Mouse (Mus musculus) monocyte, adult 5-6 weeks (primary cell): ENCODE measurements around the gene Tapbpl. TPM values are rescaled to one million over a fixed set of nuclear protein-coding genes. Genes with fewer than 3 reads are reported as not detected.
"Not testable (repeated sequence)": the region's sequence is repeated elsewhere in the genome, so short reads cannot be mapped to it uniquely, and the experiment has no call there.

Experiments
- ATAC-seq: fragments of 153-309, 156-312 bp; replicated peaks from 2 replicates; pipeline ENCODE4 v1.8.0; 2017; ENCODE audit warnings: mild to moderate bottlenecking; ENCODE audit not compliant: low TSS enrichment, insufficient number of reproducible peaks, severe bottlenecking, poor library complexity, low FRiP score
- total RNA-seq: library from RNA; stranded (forward); fragments of 200-1000, 200-491, 200-594 nt; gene quantifications from 3 replicates; pipeline ENCODE4 v1.2.3, GENCODE M21; 2017

Gene Tapbpl
- 32.5 to 50.2 TPM (median 35.0 TPM) in 3 replicates for total RNA-seq

DNA sequence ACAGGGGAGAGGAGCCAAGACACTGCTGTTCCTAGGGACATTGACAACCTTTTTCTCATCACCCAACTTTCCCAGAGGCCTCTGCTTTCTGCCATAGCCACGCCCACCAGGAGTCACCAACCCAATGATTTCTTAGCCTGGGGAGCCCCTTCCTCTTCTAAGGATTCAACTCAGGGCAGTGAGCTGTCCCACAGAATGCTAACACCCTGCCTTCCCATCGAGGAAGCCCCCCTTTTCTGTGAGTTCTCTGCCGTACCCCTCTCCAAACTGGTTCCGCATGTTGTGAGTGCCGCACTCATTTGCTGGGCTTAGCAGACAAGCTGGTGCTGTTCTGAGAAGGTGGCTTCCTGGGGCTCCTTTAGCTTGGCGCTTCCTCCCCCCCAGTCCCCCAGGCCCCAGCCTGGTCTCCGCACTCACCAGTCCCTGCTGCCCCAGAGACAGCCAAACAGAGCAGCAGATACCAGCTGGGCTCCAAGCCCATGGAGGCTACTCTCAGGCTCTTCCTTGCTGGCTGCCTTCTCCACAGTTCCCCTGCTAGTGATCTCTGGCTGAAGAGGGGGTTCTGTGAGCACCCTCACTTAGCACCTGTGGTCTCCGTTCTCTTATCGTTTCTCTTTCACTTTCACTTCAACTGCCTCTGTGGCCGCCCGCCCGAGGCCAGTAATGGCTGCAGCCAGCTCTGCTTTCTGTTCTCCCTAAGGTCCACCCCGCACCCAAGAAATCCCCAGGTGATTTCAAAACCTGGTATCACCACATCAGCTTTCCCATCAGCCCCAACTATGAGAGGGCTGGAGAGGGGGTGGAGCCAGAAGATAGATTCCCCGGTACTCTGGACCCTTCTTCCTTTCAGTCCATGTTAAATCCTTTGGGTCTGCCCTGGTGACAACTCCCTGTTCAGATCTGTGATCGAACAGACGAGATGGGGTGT, at the start of gene Tapbpl:
Gene Tapbpl (minus strand): TSS at position 744 of the 928 bp plus-strand sequence.
- ATAC-seq = peak; percentile 54

- ATAC-seq = peak; percentile 70
These were observed 48.1 kb upstream of the Tapbpl start for GRCm38 (mm10) chr6:125279729-125280128.

- no peak for ATAC-seq
These were observed 43.3 kb upstream of the Tapbpl start for GRCm38 (mm10) chr6:125274841-125275563.

DNA sequence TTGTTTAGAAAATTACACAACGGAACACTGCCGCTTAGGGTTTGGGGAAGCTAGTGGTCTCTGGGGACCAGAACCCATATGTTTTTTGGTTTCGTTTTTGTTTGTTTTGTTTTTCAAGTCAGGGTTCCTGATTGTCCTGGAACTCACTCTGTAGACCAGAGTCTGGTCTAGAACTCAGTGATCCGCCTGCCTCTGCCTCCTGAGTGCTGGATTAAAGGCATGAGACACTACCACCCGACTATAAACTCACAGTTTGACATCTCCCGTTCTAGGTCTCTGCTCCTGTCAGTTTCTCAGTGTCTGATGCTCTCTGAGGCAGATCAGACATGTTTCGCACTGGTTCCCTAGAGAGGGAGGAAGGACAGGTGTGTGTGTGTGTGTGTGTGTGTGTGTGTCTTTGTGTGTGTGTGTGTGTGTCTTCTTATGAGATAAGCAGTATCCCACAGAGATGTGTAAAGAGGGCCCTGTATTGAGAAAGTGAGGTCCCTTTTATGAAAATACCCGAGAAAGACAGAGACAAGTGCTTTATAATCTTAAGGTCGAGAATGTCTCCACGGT, 40.6 kb upstream of the Tapbpl start:
- ATAC-seq = no peak

- peak; percentile 97 for ATAC-seq
These were observed 40.0 kb upstream of the Tapbpl start for GRCm38 (mm10) chr6:125271455-125272227.

GRCm38 (mm10) chr6:125268799-125269198, 37.1 kb upstream of the Tapbpl start:
- no peak for ATAC-seq

DNA sequence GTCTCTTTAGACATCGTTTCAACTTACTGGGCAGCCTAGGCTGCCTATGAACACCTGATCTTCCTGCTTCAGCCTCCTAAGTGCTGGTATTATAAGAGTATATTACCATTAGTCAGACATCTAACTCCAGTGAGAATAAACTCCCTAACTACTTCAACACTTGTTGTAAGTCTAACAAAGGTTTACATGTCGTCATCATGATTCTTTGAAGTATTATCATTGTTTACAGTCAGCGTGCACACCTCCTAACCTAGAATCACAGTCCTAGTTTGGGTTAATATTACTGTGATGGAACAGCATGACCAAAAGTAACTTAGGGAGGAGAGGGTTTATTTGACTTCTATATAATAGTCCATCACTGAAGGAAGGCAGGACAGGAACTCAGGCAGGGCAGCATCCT, 35.8 kb upstream of the Tapbpl start:
- no peak for ATAC-seq

GRCm38 (mm10) chr6:125266600-125266999, 34.9 kb upstream of the Tapbpl start:
- ATAC-seq = not testable (repeated sequence)

- no peak for ATAC-seq
These were observed 34.4 kb upstream of the Tapbpl start for GRCm38 (mm10) chr6:125266091-125266490.

DNA sequence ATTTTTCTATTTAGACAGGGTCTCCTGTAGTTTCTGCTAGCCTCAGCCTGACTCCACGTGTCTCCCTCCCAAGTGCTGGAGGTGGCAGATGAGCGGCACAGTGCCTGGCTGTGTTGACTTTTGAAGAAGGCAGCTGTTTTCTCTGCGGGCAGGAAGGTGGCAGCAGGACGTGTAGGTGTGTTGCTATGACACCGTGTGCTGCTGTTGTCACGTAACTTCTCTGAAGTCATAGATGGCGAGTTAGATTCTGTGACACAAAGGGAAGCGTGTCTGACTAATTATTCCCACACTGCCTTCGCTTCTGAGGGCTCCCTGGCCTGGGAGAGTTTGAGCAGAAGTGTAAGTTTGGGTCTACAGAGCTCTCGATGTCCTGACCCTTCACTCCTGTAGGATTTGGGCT, 33.6 kb upstream of the Tapbpl start:
- peak; percentile 85 for ATAC-seq

DNA sequence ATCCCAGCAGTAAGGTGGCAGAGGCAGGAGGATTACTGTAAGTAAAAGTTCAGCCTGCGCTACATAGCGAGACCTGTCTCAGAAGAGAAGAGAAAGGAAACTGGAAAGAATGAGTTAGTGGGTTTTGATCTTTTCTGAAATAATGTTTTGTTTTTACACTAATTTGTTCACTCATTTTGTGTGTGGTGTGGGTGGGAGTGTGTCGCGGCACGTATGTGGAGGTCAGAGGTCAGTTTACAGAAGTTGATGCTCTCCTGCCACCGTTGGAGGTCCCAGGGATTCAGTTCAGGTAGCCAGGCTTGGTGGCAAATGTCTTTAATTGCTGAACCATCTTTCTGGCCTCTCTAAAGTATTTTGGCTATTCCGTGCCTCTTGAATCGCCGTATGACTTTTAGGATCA, 32.6 kb upstream of the Tapbpl start:
- ATAC-seq = no peak

DNA sequence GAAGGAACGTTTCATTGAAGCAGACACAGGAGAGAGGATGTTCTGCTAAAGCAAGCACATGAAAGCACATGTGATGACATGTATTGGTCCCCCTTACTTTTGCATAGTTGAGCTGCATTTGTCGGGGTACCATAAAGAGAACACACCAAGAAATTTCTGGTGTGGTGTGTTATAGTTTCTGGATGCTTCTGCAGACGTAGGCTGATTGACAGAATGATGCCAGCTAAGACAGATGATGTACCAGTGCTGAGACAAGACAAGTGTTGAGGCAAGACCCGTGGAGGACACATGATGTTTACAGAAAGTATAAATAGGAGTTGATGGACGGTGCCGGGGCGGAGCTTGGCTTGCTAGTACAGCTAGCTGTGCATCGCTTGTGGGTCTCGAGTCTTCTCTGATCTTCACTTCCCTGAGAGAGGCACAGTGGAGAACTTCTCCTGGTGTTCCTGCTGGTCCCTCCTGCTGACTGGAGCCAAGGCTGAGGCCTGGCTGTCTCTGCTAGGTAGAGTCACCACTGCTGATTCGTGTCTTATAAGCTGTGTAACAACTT, 28.4 kb upstream of the Tapbpl start:
- ATAC-seq = no peak

DNA sequence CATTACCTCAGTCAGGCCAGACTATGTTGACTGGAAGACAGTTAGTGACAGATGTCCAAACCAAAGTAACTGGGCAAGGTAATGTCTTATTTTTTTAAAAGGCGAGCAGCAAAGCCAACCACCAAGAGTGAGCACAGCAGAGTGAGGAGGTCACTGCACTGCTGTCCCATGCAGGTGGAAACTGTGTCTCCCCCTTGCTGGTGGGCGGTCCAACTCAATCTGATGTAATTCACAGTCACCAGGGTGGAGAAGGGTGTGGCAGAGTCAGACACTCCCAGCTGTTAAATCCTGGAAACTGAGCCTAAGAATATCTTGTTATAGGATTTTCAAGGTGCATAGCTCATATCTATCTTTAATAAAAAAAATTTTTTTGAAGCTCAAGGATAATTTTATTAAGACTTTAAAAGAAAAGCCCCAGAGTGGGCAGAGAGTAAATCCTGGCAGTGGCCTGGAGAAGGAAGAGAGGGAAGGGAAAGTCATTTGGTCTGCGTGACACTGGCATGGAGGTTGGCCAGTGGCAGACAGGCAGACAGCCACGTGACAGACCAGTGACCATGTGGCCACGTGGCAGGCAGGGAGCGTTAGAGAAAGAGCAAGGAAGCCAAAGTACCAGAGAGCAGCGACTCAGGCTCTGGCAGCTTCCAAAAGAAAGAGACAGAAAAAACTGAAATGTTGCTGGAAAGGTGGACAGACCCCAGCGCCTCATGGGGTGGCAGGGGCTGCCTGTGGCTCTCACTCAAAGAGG, 24.7 kb upstream of the Tapbpl start:
- peak; percentile 72 for ATAC-seq

DNA sequence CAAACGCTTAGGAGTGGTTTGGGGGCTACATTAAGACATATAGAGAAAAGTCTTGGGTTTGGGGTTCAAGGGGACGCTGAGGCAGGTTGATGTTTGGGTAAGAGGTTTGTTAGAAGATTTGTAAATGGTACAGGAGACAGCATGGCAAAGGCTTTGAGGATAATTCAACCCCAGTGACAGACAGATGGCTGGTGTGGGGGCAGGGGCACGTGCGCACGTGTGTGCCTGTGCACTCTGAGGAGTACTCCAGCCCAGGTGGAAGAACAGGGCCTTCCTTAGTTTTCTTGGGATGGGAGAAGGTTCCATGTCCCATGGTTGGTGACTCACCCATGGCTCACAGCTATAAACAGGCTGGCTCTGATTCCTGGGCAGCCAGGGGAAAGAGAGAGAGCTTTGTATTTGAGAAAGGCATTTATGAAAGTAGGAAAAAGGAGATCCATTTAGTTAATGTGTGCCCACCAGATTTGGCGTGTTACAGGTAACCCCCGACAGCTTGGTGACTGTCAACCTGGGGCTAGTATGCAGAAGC, 23.9 kb upstream of the Tapbpl start:
- no peak for ATAC-seq

GRCm38 (mm10) chr6:125253863-125254715, 22.4 kb upstream of the Tapbpl start:
- peak; percentile 56 for ATAC-seq

GRCm38 (mm10) chr6:125252711-125253110, 21.1 kb upstream of the Tapbpl start:
- ATAC-seq = no peak

DNA sequence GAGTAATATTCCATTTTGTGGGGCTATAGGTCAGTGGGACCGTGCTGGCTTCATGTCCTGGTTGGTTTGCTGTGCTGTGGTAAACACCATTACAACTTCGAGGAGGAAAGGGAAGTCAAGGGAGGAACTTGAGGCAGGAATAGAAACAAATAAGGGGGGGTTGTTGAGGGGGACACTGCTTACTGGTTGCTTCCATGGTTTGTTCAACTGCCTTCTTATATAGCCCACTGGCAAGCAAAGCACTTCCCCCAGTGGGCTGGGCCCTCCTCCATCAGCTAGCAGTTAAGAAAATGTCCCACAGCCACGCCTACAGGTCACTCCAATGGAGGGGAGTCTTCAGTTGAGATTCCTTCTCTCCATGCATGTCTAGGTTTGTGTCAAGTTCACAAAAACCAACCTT, 20.6 kb upstream of the Tapbpl start:
- peak; percentile 80 for ATAC-seq
